Mouse (Mus musculus) kidney, embryonic 15.5 days (tissue): ENCODE data around the gene Enho. TPM values are rescaled to one million over a fixed set of nuclear protein-coding genes. Genes with fewer than 3 reads are reported as not detected.
"Not testable (repeated sequence)": the region's sequence is repeated elsewhere in the genome, so short reads cannot be mapped to it uniquely, and the experiment has no call there.

Source experiments
- ATAC-seq: fragments of 200-750 bp; cut with Nextera tagmentation; replicated peaks from 2 replicates; pipeline ENCODE4 v1.8.0; 2017; ENCODE audit warnings: moderate TSS enrichment; ENCODE audit not compliant: low FRiP score
- H3K27ac ChIP-seq: fragments of 300-500 bp; sonication (generic); 2 replicates; pipeline ENCODE4 v1.5.1; 2015; ENCODE audit warnings: mild to moderate bottlenecking, inconsistent platforms
- H3K27me3 ChIP-seq: fragments of 300-500 bp; sonication (generic); 2 replicates; pipeline ENCODE4 v1.6.1; 2015; ENCODE audit warnings: inconsistent platforms
- H3K36me3 ChIP-seq: fragments of 300-500 bp; sonication (generic); 2 replicates; pipeline ENCODE4 v1.6.1; 2015; ENCODE audit warnings: inconsistent platforms
- H3K4me1 ChIP-seq: fragments of 300-500 bp; sonication (generic); 2 replicates; pipeline ENCODE4 v1.6.1; 2015; ENCODE audit warnings: inconsistent platforms
- H3K4me2 ChIP-seq: fragments of 300-500 bp; sonication (generic); 2 replicates; pipeline ENCODE4 v1.6.1; 2015; ENCODE audit warnings: moderate library complexity, mild to moderate bottlenecking, inconsistent platforms
- H3K4me3 ChIP-seq: fragments of 300-500 bp; sonication (generic); replicated peaks from 2 replicates; pipeline ENCODE4 v1.5.1; 2015; ENCODE audit warnings: mild to moderate bottlenecking, inconsistent platforms
- H3K9ac ChIP-seq: fragments of 300-500 bp; sonication (generic); 2 replicates; pipeline ENCODE4 v1.6.1; 2015; ENCODE audit warnings: mild to moderate bottlenecking, inconsistent platforms
- H3K9me3 ChIP-seq: fragments of 300-500 bp; sonication (generic); replicated peaks from 2 replicates; pipeline ENCODE4 v1.6.1; 2016; ENCODE audit warnings: inconsistent platforms
- WGBS: fragments of 180-500 bp; shearing (Covaris S2); methylation state at CpG from one replicate; pipeline ENCODE4 v1.1.7; 2015; ENCODE audit warnings: mixed read lengths; 5-methylcytosine and 5-hydroxymethylcytosine counted together
- polyA plus RNA-seq: library from polyadenylated mRNA; unstranded; fragments of >200 nt; fragmentation: Nextera tagmentation; extraction: Ambion mirVana; gene quantifications from 2 replicates; pipeline ENCODE4 v1.2.1, GENCODE M21; 2015

Gene Enho
- polyA plus RNA-seq = 19.1 and 22.6 TPM in 2 replicates

DNA sequence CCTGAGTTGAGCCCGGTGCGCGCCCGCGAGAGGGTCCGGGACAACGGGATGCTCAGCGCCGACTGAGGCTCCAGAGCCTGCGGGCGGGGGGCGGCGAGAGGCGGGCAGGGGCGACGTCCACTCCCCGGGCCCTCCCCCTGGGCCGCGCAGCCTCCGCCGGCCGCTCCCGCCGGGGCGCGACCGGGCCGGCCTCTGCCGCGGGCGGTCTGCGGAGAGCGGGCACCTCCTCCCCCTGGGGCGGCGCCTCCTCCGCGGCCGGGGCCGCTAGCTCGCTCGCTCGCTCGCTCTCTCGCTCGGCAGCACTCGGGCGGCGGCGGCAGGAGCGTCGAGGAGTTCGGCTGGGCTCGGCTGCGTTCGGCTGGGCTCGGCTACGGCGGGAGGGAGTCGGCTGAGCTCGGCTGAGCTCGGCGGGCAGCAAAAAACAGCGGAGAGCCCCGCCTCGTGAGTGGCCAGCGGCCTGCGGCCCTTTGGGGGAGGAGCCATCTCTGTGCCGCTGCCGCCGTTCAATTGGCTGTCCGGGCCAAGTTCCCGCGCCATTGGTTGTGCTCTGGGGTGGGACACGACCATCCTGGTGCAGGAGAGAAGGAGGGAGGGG, at the start of gene Enho:
Gene Enho (minus strand): TSS at position 412 of the 595 bp plus-strand sequence.
- peak; percentile 90 for ATAC-seq
- peak within 1 kb of the TSS; percentile 57 for H3K4me3 ChIP-seq
- H3K9ac ChIP-seq = peak within 1 kb of the TSS; percentile 66
- H3K4me2 ChIP-seq = peak within 1 kb of the TSS; percentile 85
- no peaks in the 10 kb centered on the region for H3K36me3 ChIP-seq
- H3K4me1 ChIP-seq = peaks cover 52% of the 10 kb centered on the region
- H3K27ac ChIP-seq = peak within 1 kb of the TSS; percentile 75
- H3K9me3 ChIP-seq = no peaks in the 10 kb centered on the region
- peaks cover 14% of the 10 kb centered on the region for H3K27me3 ChIP-seq
- under 1% methylated on average over 64 of the region's 74 CpGs for WGBS

DNA sequence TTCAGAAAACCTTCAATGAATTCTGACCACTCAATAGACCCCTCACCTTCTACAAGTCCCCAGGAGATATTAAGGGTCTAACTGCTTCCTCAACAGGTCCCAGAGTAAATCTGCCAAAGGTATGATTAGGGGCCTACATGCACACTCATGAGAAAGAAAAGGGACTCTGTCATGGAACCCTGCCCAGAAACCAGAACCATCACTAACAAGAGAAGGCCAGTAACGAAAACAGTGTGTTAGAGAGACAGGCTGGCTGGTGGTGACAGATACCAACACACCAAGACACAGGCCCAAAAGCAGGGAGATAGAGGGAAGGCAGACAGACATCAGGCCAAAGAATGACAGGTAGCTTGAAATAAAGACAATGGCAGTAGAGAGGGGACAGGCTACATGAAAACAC, 48.4 kb upstream of the Enho start:
- H3K4me1 ChIP-seq = peaks cover 17% of the 10 kb centered on the region
- 64% methylated on average over 1 of the region's 1 CpGs for WGBS
- not testable (repeated sequence) for H3K36me3 ChIP-seq, H3K9me3 ChIP-seq, H3K9ac ChIP-seq, H3K27ac ChIP-seq, ATAC-seq, H3K4me3 ChIP-seq, H3K27me3 ChIP-seq, H3K4me2 ChIP-seq

DNA sequence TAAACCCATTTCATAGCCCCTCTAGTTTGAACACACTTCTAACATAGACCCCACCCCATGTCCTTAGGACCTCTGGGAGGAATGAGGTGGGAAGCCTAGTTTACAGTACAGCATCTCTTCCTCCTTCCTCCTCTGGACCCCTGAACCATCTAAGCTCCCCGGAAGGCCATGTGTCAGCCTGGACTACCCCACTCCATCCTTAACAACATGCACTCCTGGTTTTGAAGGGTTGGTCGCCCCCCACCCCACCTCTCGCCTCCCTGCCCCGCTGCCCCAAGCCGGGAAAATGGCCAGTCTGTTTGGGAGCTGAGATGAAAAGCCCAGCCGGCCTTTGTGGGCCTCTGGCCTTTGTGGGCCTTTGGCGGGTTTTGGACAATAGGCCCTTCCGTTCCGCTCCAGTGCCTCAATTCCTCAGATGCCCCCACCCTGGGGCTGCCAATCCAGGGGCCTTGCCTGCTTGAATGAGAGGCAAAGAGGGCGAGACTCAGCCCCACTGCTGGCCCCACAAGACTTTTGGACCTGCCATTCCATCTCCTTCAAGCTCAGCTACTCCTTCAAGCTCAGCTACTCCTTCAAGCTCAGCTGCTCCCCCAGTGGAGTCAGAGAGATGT, 45.9 kb upstream of the Enho start:
- not testable (repeated sequence) for H3K4me3 ChIP-seq, H3K27me3 ChIP-seq, H3K9ac ChIP-seq, H3K27ac ChIP-seq, H3K9me3 ChIP-seq, H3K36me3 ChIP-seq, ATAC-seq, H3K4me2 ChIP-seq
- peaks cover 30% of the 10 kb centered on the region for H3K4me1 ChIP-seq
- WGBS = 30% methylated on average over 10 of the region's 10 CpGs

DNA sequence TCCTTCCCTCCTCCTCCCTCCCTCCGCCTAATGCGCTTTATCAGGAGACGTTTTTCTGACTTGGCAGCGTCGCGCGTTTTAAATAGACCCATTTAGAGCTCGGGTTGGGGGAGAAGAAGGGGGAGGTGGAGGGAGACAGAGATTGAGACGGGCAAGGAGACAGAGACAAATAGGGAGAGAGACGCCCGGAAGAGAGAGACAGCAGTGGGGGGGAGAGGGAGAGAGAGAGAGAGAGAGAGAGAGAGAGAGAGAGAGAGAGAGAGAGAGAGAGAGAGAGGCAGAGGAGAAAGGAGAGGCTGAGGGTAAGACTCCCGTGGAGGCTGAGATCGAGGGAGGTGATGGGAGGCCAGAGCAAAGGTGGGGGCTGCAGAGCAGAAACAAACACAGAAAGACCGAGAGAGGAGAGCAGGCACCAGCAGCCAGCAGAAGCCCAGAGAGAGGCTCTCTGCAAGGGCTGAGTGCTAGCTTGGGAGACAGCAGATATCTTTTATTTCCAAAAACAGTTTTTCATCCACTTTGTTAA, 44.9 kb upstream of the Enho start:
- H3K27me3 ChIP-seq, H3K9me3 ChIP-seq, H3K9ac ChIP-seq, H3K4me3 ChIP-seq, ATAC-seq, H3K4me2 ChIP-seq, H3K36me3 ChIP-seq: not testable (repeated sequence)
- Histone ChIP-seq H3K27ac (0 out of 2 replicates have a peak overlapping the region, but pooled peaks have one; percentile 48), H3K4me1 (peaks cover 39% of the 10 kb centered on the region)
- WGBS = 2% methylated on average over 11 of the region's 14 CpGs

DNA sequence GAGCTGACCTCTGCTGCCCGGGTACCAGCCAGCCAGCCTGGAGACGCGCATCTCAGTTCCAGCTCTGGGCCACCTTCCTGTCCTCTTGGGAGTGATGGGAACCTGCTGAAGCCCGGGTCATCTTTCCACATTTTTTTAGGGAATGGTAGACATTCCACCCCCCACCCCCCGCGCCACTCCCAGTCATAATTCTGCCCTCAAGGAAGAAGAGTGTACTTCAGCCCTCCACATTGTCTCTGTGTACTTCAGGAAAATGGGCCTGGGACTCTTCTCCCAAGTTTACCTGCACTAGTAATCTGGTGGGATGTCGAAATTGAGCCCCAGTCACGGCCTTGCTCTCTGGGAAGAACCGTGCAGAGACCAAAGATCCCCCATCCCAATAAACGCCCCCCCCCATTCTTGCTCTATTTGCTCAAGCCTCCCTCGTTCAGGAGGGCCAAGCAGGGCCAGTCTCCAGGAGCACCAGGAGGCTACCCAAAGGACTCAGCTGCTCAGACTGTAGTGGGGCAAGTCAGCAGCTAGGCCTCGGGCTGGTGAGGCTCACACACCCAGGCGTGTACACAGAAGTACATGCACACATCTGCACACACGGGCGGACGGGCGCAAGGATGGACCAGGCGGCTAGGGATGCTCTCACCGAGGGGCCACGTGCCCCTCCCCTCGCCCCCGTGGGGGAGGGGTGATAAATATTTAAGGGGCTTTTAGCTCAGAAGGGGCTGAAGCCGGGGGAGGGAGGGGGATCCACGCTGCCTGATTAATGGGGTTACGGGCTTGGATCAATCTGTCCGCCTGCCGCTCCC, 44.2 kb upstream of the Enho start:
- not testable (repeated sequence) for H3K9ac ChIP-seq, H3K9me3 ChIP-seq, H3K36me3 ChIP-seq, H3K27me3 ChIP-seq
- peak overlapping the region; percentile 50 for H3K4me2 ChIP-seq
- peak overlapping the region; percentile 72 for H3K27ac ChIP-seq
- H3K4me3 ChIP-seq = peak overlapping the region; percentile 21; the same call in 1 of the 2 replicates
- WGBS = 2% methylated on average over 27 of the region's 27 CpGs
- ATAC-seq = peak; percentile 36; the same call in 1 of the 2 replicates
- H3K4me1 ChIP-seq = peaks cover 45% of the 10 kb centered on the region

DNA sequence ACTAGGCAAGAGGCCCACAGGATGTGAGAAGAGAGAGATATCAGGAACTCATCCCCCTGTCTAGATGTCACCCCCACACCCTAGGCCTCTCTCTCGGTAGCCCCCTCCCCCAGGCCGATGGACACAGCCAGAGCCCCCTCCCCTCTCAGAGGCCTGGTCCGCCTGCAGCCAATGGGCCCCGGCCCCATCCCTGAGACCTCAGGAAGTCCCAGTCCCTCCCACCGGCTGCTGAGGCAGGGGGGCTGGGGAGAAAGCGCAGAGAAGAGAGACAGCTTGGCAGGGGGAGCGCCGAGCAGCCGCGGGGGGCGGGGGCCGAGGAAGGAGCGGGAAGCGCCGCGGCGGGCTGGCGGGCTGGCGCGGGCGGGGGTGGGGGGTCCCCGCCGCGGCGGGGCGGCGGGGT, 43.2 kb upstream of the Enho start:
- not testable (repeated sequence) for H3K27me3 ChIP-seq, H3K9me3 ChIP-seq, H3K9ac ChIP-seq, H3K36me3 ChIP-seq, H3K27ac ChIP-seq
- 2% methylated on average over 10 of the region's 27 CpGs for WGBS
- Histone ChIP-seq H3K4me1 (peaks cover 55% of the 10 kb centered on the region), H3K4me3 (peak overlapping the region; percentile 22; the same call in 1 of the 2 replicates), H3K4me2 (peak overlapping the region; percentile 47)
- peak; percentile 61; the same call in 1 of the 2 replicates for ATAC-seq

DNA sequence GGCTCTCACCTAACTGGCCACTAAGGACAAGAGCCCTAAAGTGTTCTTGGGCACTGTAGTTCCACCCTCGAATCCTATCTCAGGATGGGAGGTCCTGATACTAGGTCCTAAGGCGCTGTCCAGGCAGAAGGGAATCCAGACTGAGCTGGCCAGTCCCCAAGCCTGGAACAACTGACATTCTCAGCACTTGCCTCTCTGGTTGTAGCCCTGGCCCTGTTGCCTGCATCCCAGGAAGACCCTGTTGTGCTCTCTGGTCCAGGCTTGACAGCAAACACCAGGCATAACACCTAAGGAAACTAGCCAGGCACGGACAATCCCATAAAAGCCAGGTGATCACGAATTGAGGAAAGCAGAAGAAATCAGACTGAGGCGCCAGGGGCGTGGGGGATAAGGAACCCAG, 42.7 kb upstream of the Enho start:
- Histone ChIP-seq H3K4me2 (peak overlapping the region; percentile 47; the same call in 1 of the 2 replicates), H3K4me1 (peaks cover 61% of the 10 kb centered on the region), H3K4me3 (no peak overlapping the region), H3K9me3 (no peaks in the 10 kb centered on the region), H3K27ac (peak overlapping the region; percentile 84), H3K27me3 (peaks cover 6% of the 10 kb centered on the region; the same call in 1 of the 2 replicates), H3K9ac (no peak overlapping the region), H3K36me3 (no peaks in the 10 kb centered on the region)
- no peak for ATAC-seq
- WGBS = 18% methylated on average over 6 of the region's 6 CpGs

DNA sequence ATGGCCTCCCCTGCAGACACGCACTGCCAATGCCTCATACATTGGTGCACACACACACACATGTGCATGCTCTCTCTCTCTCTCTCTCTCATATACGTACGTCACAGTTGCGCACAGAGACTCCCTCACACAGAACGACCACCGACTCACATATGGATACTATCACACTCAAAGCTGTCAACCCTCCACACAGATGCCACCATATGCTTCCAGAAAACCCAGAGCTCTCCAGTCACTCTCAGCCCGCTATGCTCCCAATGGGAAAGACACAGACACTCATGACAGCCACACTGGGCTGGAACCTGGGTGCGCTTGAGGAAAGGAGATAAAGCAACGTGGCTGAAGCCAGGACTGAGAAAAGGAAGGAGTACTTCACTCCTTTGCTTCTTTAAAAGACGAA, 41.8 kb upstream of the Enho start:
- H3K4me3 ChIP-seq = no peak overlapping the region
- no peak for ATAC-seq
- H3K27me3 ChIP-seq = peaks cover 7% of the 10 kb centered on the region
- H3K4me2 ChIP-seq = no peak overlapping the region
- H3K4me1 ChIP-seq = peaks cover 69% of the 10 kb centered on the region
- H3K27ac ChIP-seq = peak overlapping the region; percentile 84
- no peak overlapping the region for H3K9ac ChIP-seq
- 64% methylated on average over 10 of the region's 10 CpGs for WGBS
- no peaks in the 10 kb centered on the region for H3K36me3 ChIP-seq
- H3K9me3 ChIP-seq = no peaks in the 10 kb centered on the region

DNA sequence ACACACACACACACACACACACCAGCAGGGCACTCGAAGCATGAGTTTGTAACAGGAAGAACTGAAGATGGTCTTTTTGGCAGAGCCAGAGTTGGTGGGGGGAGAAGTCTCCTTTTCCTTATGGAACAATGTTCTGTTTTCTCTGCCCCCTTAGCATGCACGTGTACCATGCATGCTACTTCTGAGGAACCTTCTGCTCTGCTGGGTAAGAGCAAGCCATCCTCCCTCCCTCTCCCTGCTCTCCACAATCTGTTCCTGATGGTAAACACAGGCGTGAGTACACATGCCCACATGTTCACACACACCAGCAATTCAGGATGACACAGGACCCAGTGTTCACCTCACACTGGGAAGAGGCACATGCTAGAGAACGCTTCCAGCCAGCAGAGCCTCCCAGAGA, 41.1 kb upstream of the Enho start:
- H3K27ac ChIP-seq = no peak overlapping the region
- H3K9me3 ChIP-seq = no peaks in the 10 kb centered on the region
- ATAC-seq = no peak
- WGBS = 59% methylated on average over 4 of the region's 4 CpGs
- H3K9ac ChIP-seq = no peak overlapping the region
- H3K27me3 ChIP-seq = peaks cover 10% of the 10 kb centered on the region
- peaks cover 74% of the 10 kb centered on the region for H3K4me1 ChIP-seq
- no peak overlapping the region for H3K4me3 ChIP-seq
- no peak overlapping the region for H3K4me2 ChIP-seq
- no peaks in the 10 kb centered on the region for H3K36me3 ChIP-seq

DNA sequence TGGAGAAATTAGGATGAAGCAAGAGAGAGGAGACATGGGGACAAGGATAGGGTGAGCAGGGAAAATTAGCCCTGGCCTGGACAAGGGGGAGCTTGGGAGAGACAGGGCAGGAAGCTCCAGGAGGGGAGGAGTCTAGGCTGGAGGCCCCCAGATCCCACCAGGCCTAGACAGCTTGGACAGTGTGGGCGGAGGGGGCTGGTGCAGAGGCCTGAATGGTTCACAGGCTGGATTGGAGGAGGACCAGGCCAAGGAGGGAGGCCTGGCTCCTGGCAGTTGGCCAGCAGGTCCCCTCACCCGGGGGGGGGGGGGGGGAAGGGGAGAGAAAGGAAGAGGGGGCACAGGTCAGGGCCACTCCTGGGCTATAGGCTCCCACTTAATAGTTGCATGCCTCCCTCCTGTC, 39.2 kb upstream of the Enho start:
- H3K36me3 ChIP-seq = no peaks in the 10 kb centered on the region
- H3K9ac ChIP-seq = no peak overlapping the region
- ATAC-seq = peak; percentile 69

DNA sequence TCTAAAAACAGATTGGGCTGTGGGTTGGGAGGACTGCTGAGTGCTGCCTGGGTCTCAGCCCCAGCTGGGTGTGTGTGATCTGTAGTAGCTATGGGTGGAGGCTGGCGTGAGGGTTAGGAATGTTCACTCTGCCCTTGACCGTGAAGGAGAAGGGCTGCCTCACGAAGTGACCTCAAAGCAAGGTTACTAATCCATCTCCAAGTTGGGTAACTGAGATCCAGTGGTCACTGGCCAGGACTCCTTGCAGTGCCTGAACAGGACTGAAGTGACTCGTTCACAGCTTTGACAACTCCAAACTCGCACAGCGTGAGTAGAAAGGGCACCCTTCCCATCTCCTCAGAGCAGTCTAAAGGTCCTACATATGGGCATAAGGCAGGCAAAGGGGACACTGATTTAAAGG, 38.7 kb upstream of the Enho start:
- Histone ChIP-seq H3K27me3 (peaks cover 10% of the 10 kb centered on the region), H3K4me2 (0 out of 2 replicates have a peak overlapping the region, but pooled peaks have one; percentile 15), H3K4me3 (no peak overlapping the region), H3K27ac (peak overlapping the region; percentile 70), H3K9ac (no peak overlapping the region), H3K9me3 (no peaks in the 10 kb centered on the region), H3K36me3 (no peaks in the 10 kb centered on the region), H3K4me1 (peaks cover 76% of the 10 kb centered on the region)
- 44% methylated on average over 6 of the region's 6 CpGs for WGBS
- ATAC-seq = no peak

More for the DNA sequence above, 39.2 kb upstream of the Enho start:
- H3K9me3 ChIP-seq = no peaks in the 10 kb centered on the region
- peaks cover 10% of the 10 kb centered on the region for H3K27me3 ChIP-seq
- H3K4me1 ChIP-seq = peaks cover 79% of the 10 kb centered on the region
- peak overlapping the region; percentile 15; the same call in 1 of the 2 replicates for H3K4me2 ChIP-seq
- peak overlapping the region; percentile 70 for H3K27ac ChIP-seq
- WGBS = 18% methylated on average over 1 of the region's 2 CpGs
- H3K4me3 ChIP-seq = no peak overlapping the region
